In genomic region chr17:72603886-72604609, GRCm38 (mm10) we compare ENCODE assay signal across 8 mouse cellular contexts. TPM values are rescaled to one million over a fixed set of nuclear protein-coding genes. Genes with fewer than 3 reads are reported as not detected.
DNase-seq lines count a peak whose midpoint lies in the region; ATAC-seq and TF ChIP-seq lines count a peak whose summit lies in the region.

No protein-coding gene starts in this region.

- 0 out of 2 replicates have a peak, but pooled peaks have one; percentile 6 for ATAC-seq in granulocyte monocyte progenitor cell, adult 5-6 weeks (replicated peaks; ENCODE audit: poor library complexity, severe bottlenecking)
- ATAC-seq in liver, postnatal 0 days = no peak
- ATAC-seq in megakaryocyte-erythroid progenitor cell, adult 5-6 weeks (replicated peaks; ENCODE audit: low FRiP score, low TSS enrichment, poor library complexity, severe bottlenecking) = no peak

- TF ChIP-seq CTCF in left cerebral cortex, adult 2 months (IDR thresholded peaks at IDR 0.05) = no peak
- TF ChIP-seq CTCF in liver, postnatal 0 days (IDR thresholded peaks at IDR 0.05; ENCODE audit: low read depth) = no peak

- peak; percentile 5 to 23 for DNase-seq in adrenal gland, adult (ENCODE audit: inconsistent age in 2 of 2, low spot score in 1 of 2)
- DNase-seq in adrenal gland, postnatal 10 days = no peak
- DNase-seq in left cerebral cortex, adult 2 months (ENCODE audit: extremely low spot score in 1 of 2, low spot score in 2 of 2) = peak in 1 of 2 experiments; percentile 17
- no peak for DNase-seq in left cerebral cortex, postnatal 4 days
- DNase-seq in liver, postnatal 0 days = no peak
- DNase-seq in adrenal gland, postnatal 4 days (ENCODE audit: low spot score in 2 of 2) = no peak

- intact Hi-C loops in left cerebral cortex, adult 2 months (cut with DNase I) = loop anchor here (5.0 to 10.0 kb wide), 3 partner anchors 637 to 1049 kb away; partner anchors contain the start of gene Spdya
- intact Hi-C loops in left cerebral cortex, postnatal 4 days (cut with DNase I) = loop anchor here (2.0 to 10.0 kb wide), 3 partner anchors 177 to 939 kb away; no protein-coding TSS in a partner anchor

- 3% methylated on average over 51 of the region's 51 CpGs for WGBS in liver, postnatal 0 days (ENCODE audit: insufficient replicate concordance)

- H3K36me3 ChIP-seq in liver, postnatal 0 days (replicated peaks; ENCODE audit: insufficient read depth, low read length) = no peaks in the 10 kb centered on the region

- H3K27ac ChIP-seq in left cerebral cortex, adult 2 months = no peak overlapping the region
- no peak overlapping the region for H3K27ac ChIP-seq in liver, postnatal 0 days (ENCODE audit: low read depth)

- no peak for TF ChIP-seq EP300 in liver, postnatal 0 days (IDR thresholded peaks at IDR 0.05; ENCODE audit: low read depth)

- peaks cover 35% of the 10 kb centered on the region for H3K27me3 ChIP-seq in liver, postnatal 0 days (ENCODE audit: insufficient read depth, low read length)

- no peak overlapping the region for H3K9ac ChIP-seq in liver, postnatal 0 days (replicated peaks)

- no peaks in the 10 kb centered on the region for H3K9me3 ChIP-seq in liver, postnatal 0 days (ENCODE audit: low read length)

- H3K4me2 ChIP-seq in liver, postnatal 0 days (ENCODE audit: low read depth, low read length) = peak overlapping the region; percentile 57

- no peaks in the 10 kb centered on the region for H3K4me1 ChIP-seq in liver, postnatal 0 days (ENCODE audit: insufficient read depth)

- peak overlapping the region; percentile 47 for H3K4me3 ChIP-seq in left cerebral cortex, adult 2 months
- H3K4me3 ChIP-seq in liver, postnatal 0 days (ENCODE audit: low read depth, low read length) = peak overlapping the region; percentile 22

RNA-seq across cellular contexts. Expression of gene Alk, which starts 0.4 kb away (rescaled TPM):
- under 1 TPM; 0.18 to 0.82 TPM for total RNA-seq in adrenal gland, postnatal 10 days (2021)
- total RNA-seq in left cerebral cortex, adult 2 months (2021) = 1 to 10 TPM; 8.5 to 9.0 TPM
- total RNA-seq in left cerebral cortex, postnatal 4 days (2021) = 1 to 10 TPM; 7.4 to 9.1 TPM
- not detected in 2 replicates for total RNA-seq in granulocyte monocyte progenitor cell, adult 5-6 weeks (2014; fragmentation: Nextera tagmentation)
- total RNA-seq in granulocyte monocyte progenitor cell, adult 5-6 weeks (2017) = not detected in 2 replicates
- polyA plus RNA-seq in liver, postnatal 0 days (2015; fragmentation: Nextera tagmentation; extraction: Ambion mirVana) = 0.05 and 0.07 TPM in 2 replicates
- total RNA-seq in adrenal gland, postnatal 4 days (2021) = 1 to 10 TPM; 1.4 to 1.5 TPM
- not detected in 2 replicates for total RNA-seq in megakaryocyte-erythroid progenitor cell, adult 5-6 weeks (2014; fragmentation: Nextera tagmentation)
- not detected in 2 replicates for total RNA-seq in megakaryocyte-erythroid progenitor cell, adult 5-6 weeks (2017)

Comparison
In these comparisons a context has a peak if more than half of its experiments do, and no peak if none do; other contexts are left out.
1. DNase-seq: peak in adrenal gland, adult (2 of 2); none in adrenal gland, postnatal 10 days (single experiment), left cerebral cortex, postnatal 4 days (single experiment), liver, postnatal 0 days (single experiment) and adrenal gland, postnatal 4 days (0 of 2).